Mouse (Mus musculus) hindbrain, embryonic 12.5 days (tissue): ENCODE measurements around the gene Syt13. TPM values are rescaled to one million over a fixed set of nuclear protein-coding genes. Genes with fewer than 3 reads are reported as not detected.

ENCODE experiments used
- ATAC-seq: fragments of 200-750 bp; cut with Nextera tagmentation; 2 replicates; pipeline ENCODE4 v1.8.0; 2017; ENCODE audit warnings: moderate TSS enrichment; ENCODE audit not compliant: low FRiP score
- H3K27ac ChIP-seq: fragments of 300-500 bp; sonication (generic); 2 replicates; pipeline ENCODE4 v1.5.1; 2016; ENCODE audit warnings: mild to moderate bottlenecking
- H3K27me3 ChIP-seq: fragments of 300-500 bp; sonication (generic); 2 replicates; pipeline ENCODE4 v1.6.1; 2016; ENCODE audit warnings: mild to moderate bottlenecking
- H3K36me3 ChIP-seq: fragments of 300-500 bp; sonication (generic); 2 replicates; pipeline ENCODE4 v1.6.1; 2016; ENCODE audit warnings: mild to moderate bottlenecking
- H3K4me1 ChIP-seq: fragments of 300-500 bp; sonication (generic); 2 replicates; pipeline ENCODE4 v1.6.1; 2016
- H3K4me2 ChIP-seq: fragments of 300-500 bp; sonication (generic); replicated peaks from 2 replicates; pipeline ENCODE4 v1.6.1; 2016; ENCODE audit warnings: mild to moderate bottlenecking
- H3K4me3 ChIP-seq: fragments of 300-500 bp; sonication (generic); 2 replicates; pipeline ENCODE4 v1.5.1; 2016; ENCODE audit warnings: mild to moderate bottlenecking
- H3K9ac ChIP-seq: fragments of 300-500 bp; sonication (generic); 2 replicates; pipeline ENCODE4 v1.6.1; 2016; ENCODE audit warnings: mild to moderate bottlenecking, moderate library complexity
- H3K9me3 ChIP-seq: fragments of 300-500 bp; sonication (generic); replicated peaks from 2 replicates; pipeline ENCODE4 v1.6.1; 2016; ENCODE audit warnings: mild to moderate bottlenecking
- WGBS: fragments of 180-500 bp; shearing (Covaris S2); methylation state at CpG from one replicate; pipeline ENCODE4 v1.1.7; 2016; 5-methylcytosine and 5-hydroxymethylcytosine counted together
- polyA plus RNA-seq: library from polyadenylated mRNA; unstranded; fragments of >200 nt; fragmentation: Nextera tagmentation; extraction: Ambion mirVana; gene quantifications from 2 replicates; pipeline ENCODE4 v1.2.1, GENCODE M21; 2016

The Syt13 gene
- polyA plus RNA-seq, 1 experiment from 2014 or later = 32.7 TPM

DNA sequence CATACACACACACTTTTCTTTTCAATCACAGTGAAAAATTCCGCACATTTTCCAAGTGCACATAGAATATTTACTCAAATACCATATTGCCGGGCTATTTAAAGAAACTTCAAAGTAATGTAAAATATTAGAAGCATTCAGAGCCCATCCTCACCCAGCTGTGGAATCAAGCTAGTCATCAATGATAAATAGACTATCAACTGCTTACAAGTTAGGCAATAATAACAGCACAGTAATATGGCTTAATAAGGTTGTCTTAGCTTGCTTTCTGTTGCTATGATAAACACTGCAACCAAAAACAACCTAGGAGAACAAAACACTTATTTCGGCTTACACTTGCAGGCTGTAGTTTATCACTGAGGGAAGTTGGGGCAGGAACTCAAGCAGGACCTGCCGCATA is 22.4 kb upstream of the Syt13 start:
- Histone ChIP-seq H3K27ac (no peak overlapping the region), H3K9me3 (no peaks in the 10 kb centered on the region), H3K4me3 (no peak overlapping the region), H3K4me2 (no peak overlapping the region), H3K9ac (no peak overlapping the region), H3K36me3 (no peaks in the 10 kb centered on the region), H3K4me1 (no peaks in the 10 kb centered on the region), H3K27me3 (no peaks in the 10 kb centered on the region)
- no peak for ATAC-seq
- 93% methylated on average over 4 of the region's 4 CpGs for WGBS

DNA sequence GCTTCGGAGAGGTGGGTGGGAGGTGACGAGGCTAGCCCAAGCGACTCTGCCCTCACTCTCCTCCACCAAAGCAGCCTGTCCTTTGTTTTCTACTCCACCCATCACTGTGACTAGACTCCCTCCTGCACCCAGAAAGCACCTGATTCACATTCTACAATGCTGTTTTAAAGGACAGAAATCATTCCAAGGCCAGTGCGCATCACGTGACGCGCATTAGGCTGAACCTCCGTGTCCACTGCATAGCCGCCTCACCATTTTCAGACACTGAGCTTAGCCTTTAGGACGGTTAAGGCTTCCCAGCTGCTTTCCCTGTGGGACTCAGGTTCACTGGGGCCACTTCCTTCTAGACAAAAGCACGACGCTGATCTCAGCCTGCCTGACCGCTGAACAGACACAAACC is 11.2 kb upstream of the Syt13 start:
- H3K27me3 ChIP-seq = no peaks in the 10 kb centered on the region

DNA sequence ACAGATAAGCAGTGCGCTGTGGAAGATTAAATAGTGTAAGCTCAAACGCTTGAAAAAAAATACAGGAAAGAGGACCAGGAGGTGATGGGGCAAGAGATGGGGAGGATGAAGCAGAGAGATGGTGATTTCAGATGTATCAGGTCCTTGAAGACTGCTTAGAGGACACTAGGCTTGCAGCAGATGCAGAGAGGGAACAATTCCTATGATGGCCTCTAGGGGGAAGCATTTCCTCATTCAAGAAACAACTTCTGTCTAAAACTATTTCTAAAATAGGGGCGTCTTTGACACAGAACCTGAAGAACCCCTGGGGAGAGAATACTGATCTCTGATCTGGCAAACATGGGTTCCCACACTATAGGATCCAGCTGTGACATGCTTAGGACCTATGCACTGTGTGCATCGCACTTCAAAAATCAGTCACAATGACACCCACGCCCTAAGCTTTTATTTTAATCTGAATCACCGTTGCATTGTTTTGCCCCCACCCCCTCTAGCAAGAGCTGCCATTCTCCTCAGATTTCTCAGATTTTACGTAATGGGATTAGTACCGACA is 10.5 kb upstream of the Syt13 start:
- 33% methylated on average over 8 of the region's 8 CpGs for WGBS
- H3K4me3 ChIP-seq = no peak overlapping the region

More for the DNA sequence above, 11.2 kb upstream of the Syt13 start:
- H3K27ac ChIP-seq = no peak overlapping the region
- H3K4me3 ChIP-seq = no peak overlapping the region
- H3K9ac ChIP-seq = no peak overlapping the region
- H3K4me1 ChIP-seq = peaks cover 3% of the 10 kb centered on the region; the same call in 1 of the 2 replicates
- H3K9me3 ChIP-seq = no peaks in the 10 kb centered on the region; the same call in 1 of the 2 replicates
- ATAC-seq = no peak
- no peak overlapping the region for H3K4me2 ChIP-seq
- no peaks in the 10 kb centered on the region for H3K36me3 ChIP-seq
- 78% methylated on average over 13 of the region's 13 CpGs for WGBS

DNA sequence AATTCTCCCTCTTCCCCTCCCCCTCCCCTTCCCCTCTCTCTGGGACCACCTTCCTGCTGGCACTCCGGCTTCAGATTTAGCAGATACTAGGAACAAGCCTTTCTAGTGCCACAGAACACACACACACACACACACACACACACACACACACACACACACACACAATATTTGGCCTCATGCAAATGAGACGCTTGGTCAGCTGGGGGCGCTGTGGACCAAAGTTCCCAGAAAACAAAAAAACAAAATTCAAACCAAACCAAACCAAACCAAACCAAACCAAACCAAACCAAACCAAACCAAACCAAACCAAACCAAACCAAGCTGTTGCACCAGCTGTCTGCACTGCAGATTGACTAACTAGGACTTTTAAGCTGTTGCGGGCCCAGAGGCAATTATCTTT is 4.5 kb upstream of the Syt13 start:
- Histone ChIP-seq H3K36me3 (no peaks in the 10 kb centered on the region), H3K27ac (no peak overlapping the region), H3K4me2 (no peak overlapping the region), H3K9me3 (no peaks in the 10 kb centered on the region; the same call in 1 of the 2 replicates), H3K27me3 (peaks cover 14% of the 10 kb centered on the region), H3K9ac (no peak overlapping the region), H3K4me1 (peaks cover 35% of the 10 kb centered on the region), H3K4me3 (no peak overlapping the region)
- 72% methylated on average over 3 of the region's 4 CpGs for WGBS
- ATAC-seq = no peak

More for the DNA sequence above, 10.5 kb upstream of the Syt13 start:
- no peak for ATAC-seq
- no peak overlapping the region for H3K9ac ChIP-seq
- H3K27me3 ChIP-seq = no peaks in the 10 kb centered on the region
- peaks cover 3% of the 10 kb centered on the region; the same call in 1 of the 2 replicates for H3K4me1 ChIP-seq
- no peak overlapping the region for H3K4me2 ChIP-seq
- H3K36me3 ChIP-seq = no peaks in the 10 kb centered on the region
- no peaks in the 10 kb centered on the region; the same call in 1 of the 2 replicates for H3K9me3 ChIP-seq
- H3K27ac ChIP-seq = no peak overlapping the region

DNA sequence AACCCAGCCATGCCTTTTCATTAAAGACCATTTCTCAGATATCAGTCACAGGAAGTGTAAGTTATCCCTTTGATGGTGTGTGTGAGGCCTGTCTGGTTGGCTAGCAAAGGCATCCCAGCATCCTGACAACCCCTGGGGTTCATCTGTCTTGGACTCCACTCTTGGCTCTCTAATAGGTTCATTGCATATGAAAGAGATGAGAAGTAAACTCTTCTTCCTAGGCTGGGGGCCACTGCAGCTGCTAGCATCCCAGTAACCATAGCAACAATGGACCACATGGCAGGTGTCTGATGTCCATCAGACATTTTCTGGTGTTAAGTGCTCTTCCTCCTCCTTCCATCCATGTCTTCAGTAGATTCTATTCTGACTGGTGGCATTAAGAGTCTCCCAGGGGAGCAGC is 2.6 kb upstream of the Syt13 start:
- no peaks in the 10 kb centered on the region; the same call in 1 of the 2 replicates for H3K9me3 ChIP-seq
- 0 out of 2 replicates have a peak, but pooled peaks have one; percentile 18 for ATAC-seq
- H3K27me3 ChIP-seq = peaks cover 14% of the 10 kb centered on the region
- peaks cover 52% of the 10 kb centered on the region for H3K4me1 ChIP-seq
- no peak overlapping the region for H3K4me3 ChIP-seq
- H3K4me2 ChIP-seq = no peak overlapping the region
- H3K9ac ChIP-seq = no peak overlapping the region
- no peaks in the 10 kb centered on the region for H3K36me3 ChIP-seq
- H3K27ac ChIP-seq = no peak overlapping the region

DNA sequence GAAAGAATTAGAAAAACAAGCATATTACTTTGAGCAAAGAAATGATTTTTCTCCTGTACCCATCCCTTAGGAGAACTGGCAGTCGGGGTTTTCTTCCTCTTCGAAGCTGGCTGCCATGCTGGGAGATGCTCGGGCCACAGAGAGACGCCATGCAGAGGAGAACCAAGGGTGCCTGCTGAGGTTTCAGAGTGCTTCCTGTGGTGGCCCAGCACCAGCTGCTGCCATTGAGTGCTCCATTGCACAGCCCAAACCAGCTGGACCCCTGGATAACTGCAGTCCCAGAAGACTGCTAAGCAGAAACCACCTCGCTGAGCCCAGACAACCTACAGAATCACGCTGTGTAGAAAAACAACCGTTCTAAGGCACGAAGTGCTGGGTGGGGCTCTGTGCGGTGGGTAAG is 1.6 kb upstream of the Syt13 start:
- H3K9ac ChIP-seq = no peak overlapping the region
- peaks cover 14% of the 10 kb centered on the region for H3K27me3 ChIP-seq
- H3K36me3 ChIP-seq = no peaks in the 10 kb centered on the region
- H3K4me1 ChIP-seq = peaks cover 59% of the 10 kb centered on the region
- WGBS = 8% methylated on average over 9 of the region's 9 CpGs
- H3K9me3 ChIP-seq = no peaks in the 10 kb centered on the region
- no peak overlapping the region for H3K4me2 ChIP-seq
- no peak overlapping the region for H3K4me3 ChIP-seq
- ATAC-seq = no peak
- H3K27ac ChIP-seq = peak overlapping the region; percentile 40; the same call in 1 of the 2 replicates

DNA sequence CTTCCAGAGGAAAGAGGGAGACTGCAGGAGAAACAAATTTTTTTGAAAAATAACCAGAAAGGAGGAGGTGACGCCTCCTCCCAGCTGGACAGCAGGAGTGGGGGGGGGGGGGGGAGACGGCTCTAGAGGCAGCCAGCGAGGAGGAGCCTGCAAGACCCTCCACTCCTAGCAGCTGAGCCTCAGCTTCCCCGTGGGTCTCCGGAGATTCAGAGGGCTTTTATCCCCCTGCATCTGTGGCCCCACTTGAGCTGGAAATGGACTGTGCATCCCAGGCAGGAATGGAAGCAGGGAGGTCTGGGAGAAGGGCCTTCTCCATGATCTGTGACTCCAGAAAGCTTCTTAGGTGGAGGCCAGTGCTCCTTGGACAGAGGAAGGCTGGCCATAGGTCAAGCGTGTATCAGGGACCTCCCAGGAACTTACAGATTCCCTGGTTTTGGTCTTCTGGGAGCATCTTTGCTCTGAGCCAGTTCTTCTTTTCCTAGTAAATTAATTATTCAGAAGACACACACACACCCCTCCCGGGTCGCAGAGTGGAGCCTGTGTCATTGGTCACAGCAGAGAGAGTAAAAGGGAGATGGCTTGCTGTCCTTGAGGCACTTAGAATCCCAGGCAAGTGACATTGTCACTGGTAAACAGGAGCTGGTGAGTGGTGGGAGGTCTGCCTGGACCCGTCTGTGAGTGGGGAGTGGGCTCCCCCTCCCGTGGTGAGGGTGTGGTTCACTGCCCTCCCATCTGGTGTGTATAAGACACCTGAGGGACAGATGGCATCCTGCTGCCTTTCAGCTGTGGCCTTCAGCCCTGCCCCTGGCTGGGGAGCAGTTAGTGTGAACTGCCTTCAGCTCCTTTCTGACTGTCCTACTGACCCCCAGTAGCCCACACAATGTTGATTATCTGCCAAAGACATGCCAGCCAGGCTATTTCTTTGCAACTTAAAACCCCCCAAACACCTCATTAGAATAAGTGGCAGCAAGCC is 1.0 kb downstream of the Syt13 start:
- Histone ChIP-seq H3K4me1 (peaks cover 67% of the 10 kb centered on the region), H3K4me2 (peak overlapping the region; percentile 83), H3K27me3 (peaks cover 14% of the 10 kb centered on the region), H3K36me3 (no peaks in the 10 kb centered on the region), H3K9ac (peak overlapping the region; percentile 64), H3K9me3 (no peaks in the 10 kb centered on the region), H3K27ac (peak overlapping the region; percentile 72), H3K4me3 (peak overlapping the region; percentile 47)
- peak; percentile 53 for ATAC-seq
- 3% methylated on average over 8 of the region's 10 CpGs for WGBS

DNA sequence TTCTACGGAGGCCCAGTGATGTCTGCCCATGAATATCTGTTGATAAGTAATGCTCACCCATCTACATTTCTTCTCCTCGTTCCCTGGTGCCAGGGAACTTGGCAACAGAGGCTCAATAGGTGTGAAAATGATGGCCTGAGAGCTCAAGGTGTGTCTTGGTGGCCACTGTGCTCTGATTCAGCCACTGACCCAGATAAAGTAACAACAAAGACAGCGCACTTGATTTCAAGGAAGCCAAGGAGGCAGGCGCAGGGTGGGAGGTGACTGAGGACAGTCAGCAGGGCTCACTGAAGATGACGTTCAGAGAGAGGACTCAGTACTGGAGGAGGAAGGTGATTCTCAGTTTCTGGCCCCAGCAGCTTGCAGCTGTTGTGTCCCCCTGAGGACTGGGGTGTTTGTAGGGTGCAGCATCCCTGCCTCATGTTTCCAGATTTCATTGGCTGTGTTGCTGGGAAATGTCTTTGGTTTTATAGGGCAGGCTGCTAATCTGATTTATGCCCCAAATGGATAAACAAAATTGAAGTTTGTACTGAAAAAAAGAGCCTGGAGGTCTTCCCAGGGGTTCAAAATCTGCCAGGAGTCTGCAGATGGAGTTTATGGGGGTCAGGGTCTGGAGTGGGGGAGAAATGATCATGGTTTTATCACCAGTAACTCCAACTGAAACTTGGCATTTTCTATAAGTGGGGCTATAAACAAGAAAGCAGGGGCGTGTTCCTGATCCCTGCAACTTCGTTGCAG is 2.7 kb downstream of the Syt13 start:
- Histone ChIP-seq H3K9ac (no peak overlapping the region), H3K4me3 (no peak overlapping the region), H3K27ac (no peak overlapping the region), H3K4me1 (peaks cover 58% of the 10 kb centered on the region), H3K9me3 (no peaks in the 10 kb centered on the region), H3K36me3 (no peaks in the 10 kb centered on the region), H3K27me3 (peaks cover 14% of the 10 kb centered on the region), H3K4me2 (peak overlapping the region; percentile 83)
- no peak for ATAC-seq
- WGBS = 47% methylated on average over 7 of the region's 7 CpGs

DNA sequence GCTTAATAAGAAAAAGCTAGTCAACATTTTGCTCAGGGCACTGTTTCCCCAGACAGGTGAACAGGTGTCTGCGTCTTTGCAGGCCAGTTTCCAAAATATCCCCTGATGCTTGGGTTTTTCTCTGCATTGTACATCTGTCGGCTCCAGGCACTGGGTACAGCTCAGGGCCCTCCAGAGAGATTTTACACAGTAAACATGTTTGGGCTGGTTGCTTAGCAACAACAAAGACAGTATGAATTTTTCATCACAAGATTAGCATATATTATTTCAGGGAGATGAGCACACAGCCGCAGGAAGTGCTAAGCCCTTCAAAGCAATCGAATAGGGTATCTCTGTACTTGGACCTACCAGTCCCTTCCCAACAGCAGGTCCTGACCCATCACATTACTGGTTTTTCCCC is 5.8 kb downstream of the Syt13 start:
- Histone ChIP-seq H3K9me3 (no peaks in the 10 kb centered on the region), H3K4me3 (no peak overlapping the region), H3K4me1 (peaks cover 32% of the 10 kb centered on the region), H3K4me2 (no peak overlapping the region), H3K27ac (no peak overlapping the region; the same call in 1 of the 2 replicates), H3K36me3 (no peaks in the 10 kb centered on the region), H3K9ac (no peak overlapping the region), H3K27me3 (no peaks in the 10 kb centered on the region)
- peak; percentile 58 for ATAC-seq
- 52% methylated on average over 4 of the region's 4 CpGs for WGBS

DNA sequence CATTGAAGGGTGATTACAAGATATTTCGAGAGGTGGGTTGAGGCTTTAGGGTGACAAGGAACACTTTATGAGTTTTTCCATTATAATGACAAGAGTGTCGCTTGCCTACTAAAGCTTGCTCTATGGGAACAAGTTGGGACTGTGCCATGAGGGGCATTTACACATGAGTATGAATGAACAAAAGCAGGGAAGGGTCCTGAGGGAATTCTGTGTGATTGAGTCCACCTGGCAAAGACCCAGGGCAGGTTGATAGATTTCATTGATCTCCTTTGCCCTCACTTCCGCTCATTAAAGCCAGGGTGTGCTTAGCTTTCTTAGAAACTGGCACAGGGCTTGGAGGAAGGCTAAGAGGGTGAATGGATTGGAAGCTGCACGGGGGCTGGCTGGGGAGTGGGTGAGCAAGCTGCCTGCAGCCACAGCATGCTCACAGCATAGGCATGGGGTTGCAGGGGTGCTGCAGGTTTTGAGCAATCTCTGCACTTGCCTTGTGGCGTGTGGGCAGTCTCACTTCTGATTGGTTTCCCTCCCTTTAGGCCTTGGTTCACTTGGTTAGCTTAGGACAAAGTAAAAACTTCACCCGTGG is 9.9 kb downstream of the Syt13 start:
- H3K36me3 ChIP-seq = no peaks in the 10 kb centered on the region
- no peaks in the 10 kb centered on the region for H3K27me3 ChIP-seq
- no peak overlapping the region for H3K4me3 ChIP-seq
- 69% methylated on average over 6 of the region's 6 CpGs for WGBS
- ATAC-seq = no peak
- no peak overlapping the region for H3K9ac ChIP-seq
- peaks cover 12% of the 10 kb centered on the region; the same call in 1 of the 2 replicates for H3K4me1 ChIP-seq
- H3K27ac ChIP-seq = no peak overlapping the region
- no peak overlapping the region for H3K4me2 ChIP-seq
- H3K9me3 ChIP-seq = no peaks in the 10 kb centered on the region

DNA sequence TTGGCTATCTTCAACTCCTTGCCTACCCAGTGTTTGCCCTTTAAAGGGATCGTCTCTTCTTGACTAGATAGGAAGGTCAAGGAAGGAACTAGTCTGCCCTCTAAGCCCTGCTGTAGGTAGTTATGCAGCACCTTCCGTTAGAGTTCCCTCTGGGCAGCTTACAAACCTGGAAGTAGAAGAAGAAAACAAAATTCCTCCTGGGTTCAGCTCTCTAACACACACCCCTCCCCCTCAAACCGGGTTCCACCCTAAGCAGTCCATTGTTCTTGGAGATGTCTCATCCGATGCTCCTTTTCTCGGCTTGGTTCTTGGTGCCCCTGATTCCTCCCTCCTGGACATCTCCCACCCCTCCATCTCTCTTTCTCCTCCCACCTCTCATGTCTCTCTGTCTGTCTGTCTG is 14.8 kb downstream of the Syt13 start:
- H3K4me3 ChIP-seq = no peak overlapping the region
- WGBS = 80% methylated on average over 5 of the region's 5 CpGs
- no peak for ATAC-seq
- no peak overlapping the region for H3K27ac ChIP-seq
- H3K9me3 ChIP-seq = no peaks in the 10 kb centered on the region
- H3K9ac ChIP-seq = no peak overlapping the region
- no peaks in the 10 kb centered on the region for H3K36me3 ChIP-seq
- no peak overlapping the region for H3K4me2 ChIP-seq
- H3K4me1 ChIP-seq = peaks cover 20% of the 10 kb centered on the region
- H3K27me3 ChIP-seq = no peaks in the 10 kb centered on the region

DNA sequence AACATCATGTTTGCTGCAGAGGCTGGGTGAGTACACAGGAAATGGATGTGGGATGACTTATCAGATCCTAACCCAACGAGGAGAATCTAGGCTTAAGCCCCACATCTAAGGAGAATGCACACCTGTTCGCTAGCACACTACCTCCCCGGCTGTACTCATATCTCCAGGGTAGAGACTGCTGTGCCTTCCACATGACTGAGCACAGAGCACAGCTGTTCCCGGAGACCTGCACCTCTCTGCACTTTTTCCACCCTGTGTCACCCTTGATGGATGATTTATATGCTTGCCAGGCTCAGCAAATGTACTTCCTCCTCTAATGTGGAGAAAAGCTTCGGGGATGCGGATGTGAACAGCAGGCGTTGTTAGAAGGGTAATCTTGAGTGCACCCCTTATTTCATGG is 16.2 kb downstream of the Syt13 start:
- Histone ChIP-seq H3K27me3 (no peaks in the 10 kb centered on the region), H3K36me3 (no peaks in the 10 kb centered on the region), H3K9me3 (no peaks in the 10 kb centered on the region), H3K4me1 (peaks cover 24% of the 10 kb centered on the region), H3K4me3 (no peak overlapping the region), H3K27ac (no peak overlapping the region), H3K9ac (no peak overlapping the region), H3K4me2 (no peak overlapping the region)
- no peak for ATAC-seq
- 73% methylated on average over 7 of the region's 7 CpGs for WGBS
